Comparison of ENCODE assay signal across 17 mouse cellular contexts in the genomic region with DNA sequence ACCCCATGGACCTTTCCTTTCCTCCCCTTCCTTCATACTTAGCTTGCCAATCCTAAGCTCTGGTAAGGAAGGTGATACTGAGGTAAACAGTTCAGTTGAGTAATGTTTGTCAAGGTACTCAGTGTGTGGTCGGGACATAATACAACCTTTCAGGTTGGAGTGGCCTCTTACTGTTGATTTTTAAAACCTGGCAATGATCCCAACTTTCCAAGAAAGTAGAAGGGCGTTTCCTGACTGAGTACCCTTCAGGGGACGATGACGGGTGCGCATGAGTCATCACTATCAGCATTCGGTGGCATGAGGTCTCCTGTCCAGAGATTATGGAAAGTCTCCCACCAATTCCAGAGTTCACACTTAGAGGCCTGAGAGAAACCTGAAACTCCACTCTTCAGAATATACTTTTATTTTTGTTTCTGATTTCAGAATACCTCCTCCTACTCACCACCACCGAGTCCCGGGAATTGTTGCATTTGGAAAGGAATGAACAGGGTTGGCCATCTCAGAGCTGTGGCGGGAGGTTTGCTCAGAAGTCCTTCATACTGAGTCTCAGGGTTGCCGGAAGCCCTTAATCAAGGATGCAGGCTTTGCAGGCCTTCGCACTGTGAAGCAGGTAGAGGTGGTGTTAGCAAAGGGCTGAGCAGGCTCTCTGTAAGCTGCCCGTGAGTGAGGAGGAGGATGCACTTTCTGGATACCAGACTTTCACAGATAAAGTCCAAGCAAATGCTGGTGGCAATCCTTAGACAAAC. TPM values are rescaled to one million over a fixed set of nuclear protein-coding genes. Genes with fewer than 3 reads are reported as not detected.
DNase-seq lines count a peak whose midpoint lies in the region; ATAC-seq and TF ChIP-seq lines count a peak whose summit lies in the region.
"Had no signal": no experiment of that assay in that cellular context is flagged by ENCODE, and none has a peak within 500 bp of the region (broad histone marks: within the 10 kb centered on the region; RNA-seq: fewer than 3 reads in every experiment).

No protein-coding gene starts in this region.

- 68% methylated on average over 12 of the region's 12 CpGs for WGBS in liver, adult 2 months
- WGBS in liver, embryonic 11.5 days, result 75% methylated on average over 12 of the region's 12 CpGs
- 65% methylated on average over 12 of the region's 12 CpGs for WGBS in limb, embryonic 15.5 days
- WGBS in midbrain, embryonic 16.5 days, result 85% methylated on average over 12 of the region's 12 CpGs

- no peak for TF ChIP-seq POLR2A in liver, adult 2 months (IDR thresholded peaks at IDR 0.05; ENCODE audit: extremely low read depth, insufficient read depth, low read length)

- no peaks in the 10 kb centered on the region for H3K27me3 ChIP-seq in liver, adult 2 months (ENCODE audit: control insufficient read depth, insufficient read depth, low read length)
- no peaks in the 10 kb centered on the region for H3K27me3 ChIP-seq in liver, embryonic 11.5 days (replicated peaks; ENCODE audit: control insufficient read depth, insufficient read depth, low read length)
- no peaks in the 10 kb centered on the region for H3K27me3 ChIP-seq in limb, embryonic 15.5 days
- no peaks in the 10 kb centered on the region for H3K27me3 ChIP-seq in midbrain, embryonic 16.5 days (ENCODE audit: control insufficient read depth, insufficient read depth, low read depth, low read length)
- H3K27me3 ChIP-seq: embryonic facial prominence, embryonic 12.5 days; heart, embryonic 15.5 days; liver, embryonic 12.5 days; neural tube, embryonic 15.5 days had no signal

- no peak for TF ChIP-seq CTCF in liver, adult 2 months (IDR thresholded peaks at IDR 0.05; ENCODE audit: low read depth, low read length)

- no peak for ATAC-seq in liver, embryonic 11.5 days (replicated peaks; ENCODE audit: low FRiP score)
- 0 out of 2 replicates have a peak, but pooled peaks have one; percentile 48 for ATAC-seq in limb, embryonic 15.5 days (ENCODE audit: insufficient number of reproducible peaks, low FRiP score, low TSS enrichment, low read depth)
- no peak for ATAC-seq in inflammation-experienced regulatory T-cells, adult 6 months
- ATAC-seq in midbrain, embryonic 16.5 days, result no peak
- ATAC-seq: liver, embryonic 12.5 days had no signal

- H3K9me3 ChIP-seq in liver, embryonic 11.5 days (ENCODE audit: control insufficient read depth, low read length), result no peaks in the 10 kb centered on the region
- H3K9me3 ChIP-seq in limb, embryonic 15.5 days, result no peaks in the 10 kb centered on the region
- no peaks in the 10 kb centered on the region for H3K9me3 ChIP-seq in midbrain, embryonic 16.5 days (replicated peaks; ENCODE audit: control insufficient read depth, low read length, poor library complexity, severe bottlenecking)
- H3K9me3 ChIP-seq: embryonic facial prominence, embryonic 12.5 days; forebrain, embryonic 10.5 days; heart, embryonic 15.5 days; liver, embryonic 12.5 days; neural tube, embryonic 15.5 days had no signal

- peak; percentile 51 for DNase-seq in liver, adult 2 months (ENCODE audit: extremely low read depth, low read depth, low spot score)
- no peak for DNase-seq in liver, embryonic 11.5 days (ENCODE audit: low spot score)
- DNase-seq in lung, postnatal 25 days (ENCODE audit: low spot score), result peak; percentile 78
- DNase-seq in left cerebral cortex, postnatal 25 days (ENCODE audit: low spot score in 2 of 2), result no peak
- DNase-seq: cerebellum, postnatal 25 days; kidney, adult 11 months; kidney, postnatal 10 days; retina, postnatal 1 day; thymus, postnatal 36 days had no signal

- no peak overlapping the region for H3K27ac ChIP-seq in liver, adult 2 months (replicated peaks; ENCODE audit: insufficient read depth, low read depth, low read length)
- H3K27ac ChIP-seq in liver, embryonic 11.5 days (ENCODE audit: low read depth, low read length), result no peak overlapping the region
- H3K27ac ChIP-seq in limb, embryonic 15.5 days, result no peak overlapping the region
- no peak overlapping the region for H3K27ac ChIP-seq in midbrain, embryonic 16.5 days (ENCODE audit: low read length)
- H3K27ac ChIP-seq: embryonic facial prominence, embryonic 12.5 days; forebrain, embryonic 10.5 days; heart, embryonic 15.5 days; liver, embryonic 12.5 days; neural tube, embryonic 15.5 days had no signal

- intact Hi-C loops in left cerebral cortex, postnatal 25 days (cut with DNase I), result no loop called here

- H3K4me1 ChIP-seq in liver, adult 2 months (ENCODE audit: control insufficient read depth, insufficient read depth, low read length), result no peaks in the 10 kb centered on the region
- H3K4me1 ChIP-seq in liver, embryonic 11.5 days (replicated peaks; ENCODE audit: control insufficient read depth, insufficient read depth, low read length), result no peaks in the 10 kb centered on the region
- H3K4me1 ChIP-seq in limb, embryonic 15.5 days, result 0 out of 2 replicates have a peak, but pooled peaks cover 2% of the 10 kb centered on the region
- no peaks in the 10 kb centered on the region for H3K4me1 ChIP-seq in midbrain, embryonic 16.5 days (ENCODE audit: control insufficient read depth, insufficient read depth, low read length)
- H3K4me1 ChIP-seq: forebrain, embryonic 10.5 days; heart, embryonic 15.5 days; liver, embryonic 12.5 days; neural tube, embryonic 15.5 days had no signal

- no peak overlapping the region for H3K4me3 ChIP-seq in liver, adult 2 months (ENCODE audit: insufficient read depth, low read depth, low read length)
- H3K4me3 ChIP-seq in liver, embryonic 11.5 days (ENCODE audit: low read depth, low read length), result no peak overlapping the region
- no peak overlapping the region for H3K4me3 ChIP-seq in limb, embryonic 15.5 days
- H3K4me3 ChIP-seq in midbrain, embryonic 16.5 days (ENCODE audit: low read depth, low read length), result no peak overlapping the region
- H3K4me3 ChIP-seq: embryonic facial prominence, embryonic 12.5 days; forebrain, embryonic 10.5 days; heart, embryonic 15.5 days; liver, embryonic 12.5 days; neural tube, embryonic 15.5 days had no signal

- no peaks in the 10 kb centered on the region for H3K79me2 ChIP-seq in liver, adult 2 months (ENCODE audit: control insufficient read depth, insufficient read depth, low read length)

- H3K36me3 ChIP-seq in liver, adult 2 months (ENCODE audit: control insufficient read depth, insufficient read depth, low read length), result no peaks in the 10 kb centered on the region
- no peaks in the 10 kb centered on the region for H3K36me3 ChIP-seq in liver, embryonic 11.5 days (ENCODE audit: control insufficient read depth, insufficient read depth, low read length)
- no peaks in the 10 kb centered on the region for H3K36me3 ChIP-seq in limb, embryonic 15.5 days
- H3K36me3 ChIP-seq in midbrain, embryonic 16.5 days (ENCODE audit: control insufficient read depth, insufficient read depth, low read length), result no peaks in the 10 kb centered on the region
- H3K36me3 ChIP-seq: embryonic facial prominence, embryonic 12.5 days; forebrain, embryonic 10.5 days; heart, embryonic 15.5 days; liver, embryonic 12.5 days; neural tube, embryonic 15.5 days had no signal

- H3K4me2 ChIP-seq in liver, embryonic 11.5 days, result no peak overlapping the region
- H3K4me2 ChIP-seq in limb, embryonic 15.5 days, result no peak overlapping the region
- no peak overlapping the region for H3K4me2 ChIP-seq in midbrain, embryonic 16.5 days (ENCODE audit: low read length)
- H3K4me2 ChIP-seq: embryonic facial prominence, embryonic 12.5 days; heart, embryonic 15.5 days; liver, embryonic 12.5 days; neural tube, embryonic 15.5 days had no signal

- H3K9ac ChIP-seq in liver, adult 2 months (ENCODE audit: low read depth, low read length), result no peak overlapping the region
- H3K9ac ChIP-seq in liver, embryonic 11.5 days (ENCODE audit: low read depth, low read length), result no peak overlapping the region
- H3K9ac ChIP-seq in limb, embryonic 15.5 days, result no peak overlapping the region
- H3K9ac ChIP-seq in midbrain, embryonic 16.5 days (ENCODE audit: low read depth, low read length), result no peak overlapping the region
- H3K9ac ChIP-seq: embryonic facial prominence, embryonic 12.5 days; heart, embryonic 15.5 days; liver, embryonic 12.5 days; neural tube, embryonic 15.5 days had no signal

RNA-seq across cellular contexts. Expression of a gene that starts 20.6 kb away (rescaled TPM):
- 6.3 and 6.9 TPM in 2 replicates for total RNA-seq in liver, adult 2 months (2014; rRNA removed)
- polyA plus RNA-seq in liver, adult 2 months (2012; rRNA removed), result 4.6 and 4.7 TPM in 2 replicates
- 5.0 and 5.3 TPM in 2 replicates for polyA plus RNA-seq in liver, embryonic 11.5 days (2014; fragmentation: Nextera tagmentation; extraction: Ambion mirVana)
- 34.0 and 37.1 TPM in 2 replicates for polyA plus RNA-seq in limb, embryonic 15.5 days (2015; fragmentation: Nextera tagmentation; extraction: Ambion mirVana)
- 1 to 10 TPM; 6.3 to 7.0 TPM for total RNA-seq in left cerebral cortex, postnatal 25 days (2021)
- 1 to 10 TPM in 2 of 3 experiments, under 1 TPM in 1; 0.29 to 3.2 (median 2.4) TPM for polyA plus RNA-seq in inflammation-experienced regulatory T-cells, adult 6 months (2017; shearing (Covaris generic))
- polyA plus RNA-seq in midbrain, embryonic 16.5 days (2015; fragmentation: Nextera tagmentation; extraction: Ambion mirVana), result 12.0 and 13.3 TPM in 2 replicates

Comparison
In these comparisons a context has a peak if more than half of its experiments do, and no peak if none do; other contexts are left out.
1. DNase-seq: peak in liver, adult 2 months (single experiment) and lung, postnatal 25 days (single experiment); none in liver, embryonic 11.5 days (single experiment) and left cerebral cortex, postnatal 25 days (0 of 2).